Mouse (Mus musculus): ENCODE results near the gene Gm20838.
"Not testable (repeated sequence)": the region's sequence is repeated elsewhere in the genome, so short reads cannot be mapped to it uniquely, and the experiment has no call there.

Gm20838 gene

GRCm38 (mm10) chrY:33543064-33543463 lies at the start of gene Gm20838:
Gm20838 (minus strand) TSS chrY:33543164.
- not testable (repeated sequence) for DNase-seq (ENCODE audit: low spot score)

All from embryo, embryonic 10.5 days (tissue).